18 mouse cellular contexts compared by ENCODE assay signal in genomic region chr14:40937052-40937451, GRCm38 (mm10). TPM values are rescaled to one million over a fixed set of nuclear protein-coding genes. Genes with fewer than 3 reads are reported as not detected.
DNase-seq lines count a peak whose midpoint lies in the region; ATAC-seq and TF ChIP-seq lines count a peak whose summit lies in the region.
"Had no signal": no experiment of that assay in that cellular context is flagged by ENCODE, and none has a peak within 500 bp of the region (broad histone marks: within the 10 kb centered on the region; RNA-seq: fewer than 3 reads in every experiment).

No protein-coding gene starts in this region.

- H3K27ac ChIP-seq in kidney, postnatal 0 days = no peak overlapping the region
- no peak overlapping the region for H3K27ac ChIP-seq in kidney, adult 2 months (ENCODE audit: insufficient read depth, low read depth, low read length)
- H3K27ac ChIP-seq in bone marrow macrophage, adult 2 months (ENCODE audit: insufficient read depth, low read depth, low read length) = peak overlapping the region; percentile 69
- H3K27ac ChIP-seq: heart, embryonic 15.5 days; hindbrain, embryonic 14.5 days; neural tube, embryonic 15.5 days had no signal

- TF ChIP-seq CTCF in kidney, postnatal 0 days (IDR thresholded peaks at IDR 0.05; ENCODE audit: low read depth) = no peak
- TF ChIP-seq CTCF in kidney, adult 2 months (conservative IDR thresholded peaks at IDR 0.05; ENCODE audit: insufficient read depth, insufficient read length, low read depth, low read length) = no peak
- no peak for TF ChIP-seq CTCF in bone marrow macrophage, adult 2 months (IDR thresholded peaks at IDR 0.05; ENCODE audit: low read depth, low read length)

- H3K27me3 ChIP-seq in kidney, postnatal 0 days (ENCODE audit: insufficient read depth, low read length) = no peaks in the 10 kb centered on the region
- no peaks in the 10 kb centered on the region for H3K27me3 ChIP-seq in kidney, adult 2 months (replicated peaks; ENCODE audit: control insufficient read depth, insufficient read depth, low read length)
- H3K27me3 ChIP-seq: heart, embryonic 15.5 days; neural tube, embryonic 15.5 days had no signal

- 36% methylated on average over 4 of the region's 4 CpGs for WGBS in kidney, postnatal 0 days
- WGBS in kidney, adult 2 months = 34% methylated on average over 4 of the region's 4 CpGs

- DNase-seq in kidney, postnatal 0 days (ENCODE audit: low spot score) = no peak
- DNase-seq in kidney, adult 2 months = no peak
- peak; percentile 43 for DNase-seq in CD4-positive helper T cell, adult 2 months (ENCODE audit: low read depth, low spot score)
- no peak for DNase-seq in left cerebral cortex, adult 9 months (ENCODE audit: low spot score in 2 of 2)
- no peak for DNase-seq in cerebellum, adult 11 months
- DNase-seq: adrenal gland, postnatal 10 days; cerebellum, adult 11-12 months; embryo, embryonic 11 days; gastrocnemius, postnatal 36 days; lung, adult 18-20 months; lung, postnatal 4 days; spleen, adult 18-20 months had no signal

- H3K4me2 ChIP-seq in kidney, postnatal 0 days (ENCODE audit: low read length) = no peak overlapping the region
- H3K4me2 ChIP-seq: heart, embryonic 15.5 days; hindbrain, embryonic 14.5 days; neural tube, embryonic 15.5 days had no signal

- H3K4me1 ChIP-seq in kidney, postnatal 0 days (replicated peaks; ENCODE audit: insufficient read depth, low read length) = peaks cover 45% of the 10 kb centered on the region
- H3K4me1 ChIP-seq in kidney, adult 2 months (ENCODE audit: control insufficient read depth, insufficient read depth, low read length) = peaks cover 45% of the 10 kb centered on the region
- peaks cover 56% of the 10 kb centered on the region for H3K4me1 ChIP-seq in bone marrow macrophage, adult 2 months (ENCODE audit: control insufficient read depth, insufficient read depth, low read length)

- TF ChIP-seq POLR2A in kidney, adult 2 months (IDR thresholded peaks at IDR 0.05; ENCODE audit: low read depth, low read length) = no peak
- TF ChIP-seq POLR2A in bone marrow macrophage, adult 2 months (IDR thresholded peaks at IDR 0.05; ENCODE audit: borderline replicate concordance, low read depth, low read length) = no peak

- no peak overlapping the region for H3K9ac ChIP-seq in kidney, postnatal 0 days (ENCODE audit: low read depth, low read length)
- H3K9ac ChIP-seq: heart, embryonic 15.5 days; hindbrain, embryonic 14.5 days; neural tube, embryonic 15.5 days had no signal

- no peak overlapping the region for H3K4me3 ChIP-seq in kidney, postnatal 0 days (replicated peaks; ENCODE audit: low read depth, low read length)
- no peak overlapping the region for H3K4me3 ChIP-seq in kidney, adult 2 months (ENCODE audit: insufficient read depth, low read depth, low read length)
- H3K4me3 ChIP-seq in bone marrow macrophage, adult 2 months (ENCODE audit: insufficient read depth, low read length) = no peak overlapping the region
- H3K4me3 ChIP-seq: heart, embryonic 15.5 days; neural tube, embryonic 15.5 days had no signal

- peak; percentile 50; the same call in 1 of the 2 replicates for ATAC-seq in kidney, postnatal 0 days (replicated peaks; ENCODE audit: low FRiP score, low read depth)
- ATAC-seq in megakaryocyte progenitor cell, adult 5-6 weeks (replicated peaks; ENCODE audit: poor library complexity) = peak; percentile 72
- ATAC-seq: forebrain, embryonic 16.5 days had no signal

- no peaks in the 10 kb centered on the region for H3K9me3 ChIP-seq in kidney, postnatal 0 days (replicated peaks; ENCODE audit: low read length)
- H3K9me3 ChIP-seq: heart, embryonic 15.5 days; neural tube, embryonic 15.5 days had no signal

- no peaks in the 10 kb centered on the region for H3K36me3 ChIP-seq in kidney, postnatal 0 days (ENCODE audit: insufficient read depth, low read length)
- no peaks in the 10 kb centered on the region for H3K36me3 ChIP-seq in kidney, adult 2 months (ENCODE audit: control insufficient read depth, insufficient read depth, low read length)
- H3K36me3 ChIP-seq: heart, embryonic 15.5 days; neural tube, embryonic 15.5 days had no signal

RNA-seq across cellular contexts. Expression of gene Tspan14, which starts 29.6 kb away (rescaled TPM):
- 93.4 and 102 TPM in 2 replicates for polyA plus RNA-seq in kidney, postnatal 0 days (2015; fragmentation: Nextera tagmentation; extraction: Ambion mirVana)
- polyA plus RNA-seq in kidney, adult 2 months (2012; rRNA removed) = 119 and 121 TPM in 2 replicates
- polyA plus RNA-seq in bone marrow macrophage, adult 2 months (2012; ENCODE audit: insufficient read depth, insufficient read length, missing spikeins) = 71.8 and 88.3 TPM in 2 replicates
- total RNA-seq in megakaryocyte progenitor cell, adult 5-6 weeks (2015) = 30.7 and 36.6 TPM in 2 replicates
- 35.6 and 42.0 TPM in 2 replicates for total RNA-seq in megakaryocyte progenitor cell, adult 5-6 weeks (2017)

RNA-seq across cellular contexts. Expression of gene Sh2d4b, which starts 44.0 kb away (rescaled TPM):
- 0.72 and 1.0 TPM in 2 replicates for polyA plus RNA-seq in kidney, postnatal 0 days (2015; fragmentation: Nextera tagmentation; extraction: Ambion mirVana)
- 0.83 and 0.94 TPM in 2 replicates for polyA plus RNA-seq in kidney, adult 2 months (2012; rRNA removed)
- 0.40 TPM in 1 of 2 replicates, not detected in the other for polyA plus RNA-seq in bone marrow macrophage, adult 2 months (2012; ENCODE audit: insufficient read depth, insufficient read length, missing spikeins)
- 0.17 TPM in 1 of 2 replicates, not detected in the other for total RNA-seq in megakaryocyte progenitor cell, adult 5-6 weeks (2015)
- not detected in 2 replicates for total RNA-seq in megakaryocyte progenitor cell, adult 5-6 weeks (2017)
